Mouse (Mus musculus) left cerebral cortex, adult 6 months (tissue): ENCODE results near the gene Gbp8. TPM values are rescaled to one million over a fixed set of nuclear protein-coding genes. Genes with fewer than 3 reads are reported as not detected.

Experiments used
- long read RNA-seq, 2 experiments: library from polyadenylated mRNA; unstranded; transcript quantifications; one replicate each; pipeline ENCODE4 v2.0.0; 2019 to 2020
- polyA plus RNA-seq: library from polyadenylated mRNA; unstranded; fragments of <200 nt; fragmentation: Nextera tagmentation; gene quantifications from 2 replicates; pipeline ENCODE4 v1.2.3, GENCODE M21; 2021

The Gbp8 gene
- polyA plus RNA-seq: 0.16 and 0.31 TPM in 2 replicates
- long read RNA-seq, experiment 1, partial matches to known transcripts: 0 of 2 reads
- long read RNA-seq, experiment 1, other reads (novel, unspliced or antisense): 2 of 2 reads
- long read RNA-seq, experiment 2, partial matches to known transcripts: 0 of 1 reads
- long read RNA-seq, experiment 2, other reads (novel, unspliced or antisense): 1 of 1 reads

DNA sequence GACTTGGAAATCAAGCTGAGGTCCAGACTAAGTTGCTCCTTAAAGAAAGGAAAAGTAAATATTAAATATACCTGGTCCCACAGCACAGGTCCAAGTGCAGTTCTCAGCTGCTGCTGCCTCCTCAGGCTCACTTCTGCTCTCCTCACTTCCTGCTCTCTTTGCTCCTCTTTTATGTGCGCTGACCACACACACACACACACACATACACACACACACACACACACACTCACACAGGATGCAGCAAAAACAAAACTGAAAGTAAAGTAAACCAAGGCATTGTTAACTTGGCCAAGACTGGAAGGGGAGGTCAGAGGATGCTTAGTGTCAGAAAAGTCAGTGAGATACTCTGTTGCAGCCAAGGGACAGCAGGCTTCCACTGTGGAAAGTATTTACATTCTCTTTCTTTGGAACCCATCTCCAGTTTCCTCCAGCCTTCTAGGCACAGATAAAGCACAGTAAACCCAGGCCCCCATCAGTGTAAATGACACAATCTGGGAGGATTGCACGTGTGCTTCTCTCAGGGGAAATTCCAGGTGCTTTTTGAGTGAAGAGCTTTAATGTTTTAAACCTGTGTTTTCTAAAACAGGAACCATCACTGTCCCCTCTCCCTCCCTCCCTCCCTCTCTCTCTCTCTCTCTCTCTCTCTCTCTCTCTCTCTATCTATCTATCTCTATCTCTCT lies at the start of gene Gbp8, which contains the start of the genes Gbp9 and Gbp4:
Gene Gbp8 (minus strand): TSS at position 132 of the 680 bp plus-strand sequence.
Gene Gbp9 (minus strand): TSS at position 131 of the 680 bp plus-strand sequence.
Gene Gbp4 (minus strand): TSS at position 178 of the 680 bp plus-strand sequence.

DNA sequence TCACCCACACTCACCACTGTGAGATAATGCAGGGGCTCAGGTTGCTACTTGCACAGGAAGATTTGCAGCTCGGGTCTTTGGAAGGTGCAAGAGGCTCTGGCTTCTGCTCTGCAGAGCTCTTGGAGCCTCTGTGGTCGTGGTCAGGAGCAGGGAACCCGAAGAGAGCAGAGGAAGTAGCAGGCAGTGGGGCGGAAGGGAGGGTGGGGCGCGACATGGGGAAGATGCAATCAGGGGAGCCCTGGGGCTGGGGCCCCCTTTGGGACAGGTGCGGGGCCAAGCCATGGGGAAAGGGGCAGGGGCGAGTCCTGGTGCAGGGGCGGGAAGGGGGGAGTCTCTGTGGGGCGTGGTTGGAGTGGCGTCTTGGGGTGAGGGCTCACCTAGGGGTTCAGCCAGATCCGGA lies 156.8 kb downstream of the Gbp8 start, which contains the start of gene Abcg3:
Gene Abcg3 (minus strand): TSS at position 184 of the 400 bp plus-strand sequence.

Other genes starting within 250 kb of the Gbp8 start
- gene Abcg3, start 156.8 kb downstream of the Gbp8 start, polyA plus RNA-seq: 0.13 and 0.54 TPM in 2 replicates
- 0.59 and 1.0 TPM in 2 replicates for gene Gbp9, start within 50 bp of the Gbp8 start, polyA plus RNA-seq
- 0.77 and 1.0 TPM in 2 replicates for gene Gbp4, start within 50 bp of the Gbp8 start, polyA plus RNA-seq
- gene Gbp10, start 100.0 kb upstream of the Gbp8 start, polyA plus RNA-seq: 0.26 TPM in 1 of 2 replicates, not detected in the other
- not detected in 2 replicates for gene Gm43302, start 154.2 kb upstream of the Gbp8 start, polyA plus RNA-seq
- gene Gbp6, start 154.2 kb upstream of the Gbp8 start, polyA plus RNA-seq: 1.3 and 1.6 TPM in 2 replicates